Mouse (Mus musculus): ENCODE results near the gene Olfr134.
"Not testable (repeated sequence)": the region's sequence is repeated elsewhere in the genome, so short reads cannot be mapped to it uniquely, and the experiment has no call there.

The Olfr134 gene

DNA sequence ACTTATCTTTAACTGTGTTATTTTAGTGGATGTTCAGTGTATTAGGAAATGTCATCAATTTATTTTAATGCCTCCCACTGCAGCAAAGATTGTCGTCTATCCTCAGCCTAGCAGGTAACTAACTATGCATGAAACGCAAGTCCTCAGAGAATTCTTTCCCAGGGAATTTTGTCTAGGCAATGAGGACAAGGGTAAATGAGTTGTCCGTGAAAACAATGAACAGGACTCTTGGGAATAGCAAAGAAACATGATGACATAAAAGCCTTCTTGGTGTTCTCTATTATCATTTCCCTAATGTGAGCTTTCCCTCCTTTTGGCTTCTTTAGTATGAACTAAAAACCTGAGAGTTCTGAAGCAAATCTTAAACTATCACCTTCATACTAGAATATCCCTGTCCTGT, at the start of gene Olfr134:
Gene Olfr134 (plus strand): TSS at position 301 of the 400 bp plus-strand sequence.
- no peak for DNase-seq

DNA sequence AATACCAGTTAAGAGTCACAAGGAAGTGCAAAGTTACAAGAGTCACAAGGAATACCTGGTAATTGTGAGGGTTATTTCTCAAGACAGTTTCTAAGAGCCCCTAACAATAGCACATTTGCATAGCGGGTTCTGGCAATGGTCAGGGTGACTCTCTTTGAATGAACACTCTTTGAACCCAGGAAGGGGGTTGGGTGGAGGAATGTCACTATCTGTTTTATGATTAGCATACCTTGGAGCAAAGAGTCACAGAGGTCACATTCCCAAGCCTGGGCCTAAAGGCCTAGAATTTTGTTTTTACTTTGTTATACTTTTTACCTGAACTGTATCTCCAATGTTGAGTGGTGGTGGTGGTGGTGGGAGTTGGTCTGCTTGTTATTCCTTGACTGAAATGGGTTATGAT, 47.0 kb upstream of the Olfr134 start:
- not testable (repeated sequence) for DNase-seq

GRCm38 (mm10) chr17:38125371-38125770, 45.8 kb upstream of the Olfr134 start:
- not testable (repeated sequence) for DNase-seq

- no peak for DNase-seq
Measured at GRCm38 (mm10) chr17:38134426-38134825, 36.8 kb upstream of the Olfr134 start, which contains the start of gene Olfr132. Gene Olfr132, minus strand, starts transcription at chr17:38134526.

GRCm38 (mm10) chr17:38144981-38145380, 26.2 kb upstream of the Olfr134 start, which contains the start of gene Olfr133:
Gene Olfr133, plus strand, starts transcription at chr17:38145281.
- DNase-seq, result no peak

DNA sequence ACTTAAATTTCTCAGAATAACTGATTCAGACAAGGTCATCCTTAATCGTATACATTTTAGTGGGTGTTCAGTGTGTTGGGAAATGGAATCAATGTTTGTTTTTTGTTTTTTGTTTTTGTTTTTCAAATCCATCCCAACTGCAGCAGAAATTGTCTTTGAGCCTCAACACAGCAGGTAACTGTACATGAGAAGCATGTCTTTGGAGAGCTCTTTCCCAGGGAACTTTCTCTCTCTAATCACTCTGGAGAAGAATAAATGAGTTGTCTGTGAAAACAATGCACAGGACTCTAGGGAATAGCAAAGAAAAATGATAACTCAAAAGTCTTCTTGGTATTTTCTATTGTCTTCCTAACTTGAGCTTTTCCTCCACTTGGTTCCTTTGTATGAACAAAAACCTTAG, 32.8 kb downstream of the Olfr134 start, which contains the start of gene Olfr135:
Gene Olfr135 (plus strand): TSS at position 301 of the 400 bp plus-strand sequence.
- no peak for DNase-seq
